1 mouse cellular context compared by ENCODE assay signal in the genomic region with DNA sequence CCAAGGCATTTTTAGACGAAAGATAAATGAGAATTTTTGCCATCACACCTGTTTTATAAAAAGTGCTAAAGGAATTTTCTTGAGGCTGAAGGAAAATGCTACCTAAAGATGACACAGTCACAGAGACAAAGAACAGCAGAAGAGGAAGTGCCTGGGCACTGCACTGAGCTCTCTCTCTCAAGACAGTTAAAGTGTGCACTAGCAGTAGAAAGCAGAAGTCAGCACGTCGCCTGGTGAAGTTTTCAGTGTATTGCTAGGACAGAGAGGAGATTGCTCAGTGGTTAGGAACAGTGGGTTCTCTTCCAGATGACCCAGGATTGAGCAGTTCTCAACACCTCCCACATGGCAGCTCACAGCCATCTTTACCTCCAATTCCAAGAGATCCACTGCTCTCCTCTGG.
TF ChIP-seq lines count a peak whose summit lies in the region.

No protein-coding gene starts in this region.

TF ChIP-seq in CH12.LX, 34 proteins besides CTCF, POLR2A, EP300 and RAD21 (continued from another document):
- TF ChIP-seq MXI1 (IDR thresholded peaks at IDR 0.05; ENCODE audit: low read depth, low read length) (no peak), SMC3 (IDR thresholded peaks at IDR 0.05; ENCODE audit: low read depth, low read length) (0 out of 2 replicates have a peak, but pooled peaks have one; percentile 9), E2F4 (IDR thresholded peaks at IDR 0.05; ENCODE audit: insufficient replicate concordance, low read depth, low read length) (no peak)
